Mouse (Mus musculus) lung, adult 2 months (tissue): ENCODE measurements around the gene Capn7.

Experiments used
- CTCF ChIP-seq: fragments of 200-500 bp; IDR thresholded peaks from 2 replicates; pipeline ENCODE4 v1.5.1; 2011; ENCODE audit warnings: mild to moderate bottlenecking, low read length, control low read depth; ENCODE audit not compliant: insufficient read depth
- POLR2A ChIP-seq: fragments of 200-500 bp; IDR thresholded peaks from 2 replicates; pipeline ENCODE4 v1.6.1; 2011; ENCODE audit warnings: low read depth, mild to moderate bottlenecking, control low read depth, low read length, borderline replicate concordance; ENCODE audit errors: extremely low read depth

DNA sequence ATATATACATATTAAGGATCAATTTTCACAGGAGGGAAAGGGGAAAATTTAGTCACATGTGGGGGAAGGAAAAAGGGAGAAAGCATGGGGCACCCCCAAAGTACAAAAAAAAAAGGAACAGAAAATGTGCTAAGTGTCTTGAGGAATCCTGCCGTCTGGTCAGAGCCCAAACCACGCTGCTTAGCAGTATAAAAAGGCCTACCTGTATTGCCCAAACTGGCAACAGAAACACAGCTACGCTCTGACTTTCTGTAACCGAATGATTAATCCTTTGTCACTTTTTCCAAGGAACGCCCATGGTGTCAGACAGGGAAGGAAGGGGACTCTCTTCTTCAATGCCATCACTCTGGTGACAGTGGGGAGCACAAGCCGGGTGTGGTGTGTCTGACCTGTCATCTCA, 69.2 kb downstream of the Capn7 start:
- no peak for TF ChIP-seq CTCF
- no peak for TF ChIP-seq POLR2A
